Mouse (Mus musculus) embryonic fibroblast, embryonic 13.5 days (primary cell): ENCODE data around the gene 4930519G04Rik.

Experiments used
- CTCF ChIP-seq: IDR thresholded peaks from 2 replicates; pipeline ENCODE4 v1.5.1; 2011; ENCODE audit warnings: mild to moderate bottlenecking, control low read depth, low read length, moderate library complexity, borderline replicate concordance; ENCODE audit not compliant: insufficient read depth
- POLR2A ChIP-seq: IDR thresholded peaks from 2 replicates; pipeline ENCODE4 v1.6.1; 2011; ENCODE audit warnings: low read depth, mild to moderate bottlenecking, control low read depth, low read length, moderate library complexity

DNA sequence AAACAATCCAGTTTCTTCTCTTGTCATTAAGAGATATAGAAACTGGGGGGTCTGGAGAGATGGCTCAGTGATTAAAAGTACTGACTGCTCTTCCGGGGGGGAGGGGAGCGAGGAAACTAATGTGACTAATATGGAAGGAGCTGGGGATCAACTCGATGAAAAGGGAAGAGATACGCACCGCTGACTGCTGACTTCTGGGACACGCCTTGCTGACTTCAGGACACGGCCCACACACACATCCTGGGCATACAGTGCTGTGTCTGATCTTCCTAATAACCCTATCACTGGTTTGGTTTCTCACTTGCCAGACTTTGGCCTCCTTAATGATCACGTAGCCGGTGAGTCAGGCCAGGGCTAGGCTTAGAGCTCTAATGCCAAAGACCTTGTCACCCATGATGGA is 73.3 kb downstream of the 4930519G04Rik start:
- TF ChIP-seq CTCF (no peak), POLR2A (no peak)
